Comparison of ENCODE assay signal across 9 mouse cellular contexts in the genomic region with DNA sequence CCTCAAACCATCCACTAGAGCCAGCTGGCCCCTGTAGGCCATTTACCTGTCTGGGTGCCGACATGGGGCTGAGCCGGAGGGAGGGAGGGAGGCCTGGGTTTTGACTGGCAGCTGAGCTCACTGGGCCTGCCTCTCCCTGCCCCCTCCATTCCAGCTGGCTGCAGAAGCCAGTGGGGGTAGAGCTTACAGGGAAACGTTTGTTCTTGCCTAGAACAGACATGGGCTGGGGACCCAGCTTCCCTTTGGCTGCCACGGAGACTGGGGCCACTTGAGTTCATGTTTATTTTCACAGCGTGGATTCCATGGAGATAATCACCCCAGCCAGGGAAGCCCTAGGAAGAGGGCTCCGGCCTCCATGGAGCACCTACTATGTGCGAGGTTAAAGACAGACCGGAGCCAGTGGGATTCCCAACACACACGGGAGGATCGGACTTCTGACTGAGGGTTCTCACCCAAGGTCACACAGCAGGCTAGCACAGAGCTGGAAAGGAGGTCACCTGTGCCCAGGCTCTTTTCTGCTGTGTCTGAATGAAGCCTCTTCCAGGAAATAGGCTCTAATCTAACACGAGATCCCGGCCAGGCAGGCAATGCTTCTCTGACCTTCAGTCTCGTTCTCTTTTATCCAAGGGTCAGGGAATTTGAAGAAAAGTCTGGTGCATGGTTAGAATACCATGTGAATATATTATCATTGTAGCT. TPM values are rescaled to one million over a fixed set of nuclear protein-coding genes. Genes with fewer than 3 reads are reported as not detected.
DNase-seq lines count a peak whose midpoint lies in the region; ATAC-seq lines count a peak whose summit lies in the region.
"Had no signal": no experiment of that assay in that cellular context is flagged by ENCODE, and none has a peak within 500 bp of the region (broad histone marks: within the 10 kb centered on the region; RNA-seq: fewer than 3 reads in every experiment).

No protein-coding gene starts in this region.

- no peaks in the 10 kb centered on the region for H3K27me3 ChIP-seq in intestine, embryonic 15.5 days (replicated peaks)
- no peaks in the 10 kb centered on the region; the same call in 1 of the 2 replicates for H3K27me3 ChIP-seq in midbrain, embryonic 11.5 days (ENCODE audit: control insufficient read depth, insufficient read depth, low read length)

- H3K27ac ChIP-seq in intestine, embryonic 15.5 days, result no peak overlapping the region
- no peak overlapping the region for H3K27ac ChIP-seq in midbrain, embryonic 11.5 days (ENCODE audit: low read depth, low read length)

- peak; percentile 16 for DNase-seq in kidney, postnatal 14 days
- DNase-seq in kidney, postnatal 25 days, result no peak
- DNase-seq in heart, adult 18-20 months, result peak; percentile 43 to 54
- no peak for DNase-seq in midbrain, embryonic 11.5 days (ENCODE audit: low spot score, missing footprints)
- no peak for DNase-seq in B cell, adult 2 months
- no peak for DNase-seq in adrenal gland, postnatal 25 days

- no peak overlapping the region for H3K9ac ChIP-seq in intestine, embryonic 15.5 days
- H3K9ac ChIP-seq in midbrain, embryonic 11.5 days (ENCODE audit: low read length), result no peak overlapping the region

- no peaks in the 10 kb centered on the region for H3K9me3 ChIP-seq in intestine, embryonic 15.5 days
- no peaks in the 10 kb centered on the region for H3K9me3 ChIP-seq in midbrain, embryonic 11.5 days (ENCODE audit: control insufficient read depth, low read length)

- 25% methylated on average over 13 of the region's 13 CpGs for WGBS in intestine, embryonic 15.5 days
- 26% methylated on average over 13 of the region's 13 CpGs for WGBS in midbrain, embryonic 11.5 days

- H3K36me3 ChIP-seq in intestine, embryonic 15.5 days, result no peaks in the 10 kb centered on the region
- H3K36me3 ChIP-seq in midbrain, embryonic 11.5 days (ENCODE audit: control insufficient read depth, insufficient read depth, low read length), result no peaks in the 10 kb centered on the region

- H3K4me2 ChIP-seq in intestine, embryonic 15.5 days (replicated peaks), result no peak overlapping the region
- no peak overlapping the region for H3K4me2 ChIP-seq in midbrain, embryonic 11.5 days

- ATAC-seq in intestine, embryonic 15.5 days, result peak; percentile 69
- ATAC-seq in midbrain, embryonic 11.5 days (ENCODE audit: low FRiP score), result peak; percentile 46; the same call in 1 of the 2 replicates
- ATAC-seq in activated CD4-positive, CD25-positive, alpha-beta regulatory T cell, adult 4 months, result no peak

- peaks cover 11% of the 10 kb centered on the region for H3K4me1 ChIP-seq in intestine, embryonic 15.5 days (replicated peaks)
- H3K4me1 ChIP-seq in midbrain, embryonic 11.5 days (ENCODE audit: control insufficient read depth, insufficient read depth, low read length), result peaks cover 12% of the 10 kb centered on the region

- no peak overlapping the region for H3K4me3 ChIP-seq in intestine, embryonic 15.5 days (replicated peaks)
- no peak overlapping the region for H3K4me3 ChIP-seq in midbrain, embryonic 11.5 days (ENCODE audit: low read depth, low read length)

RNA-seq across cellular contexts. Expression of a gene that starts 25.2 kb away (rescaled TPM):
- total RNA-seq in heart, adult 18-20 months (2021), result under 1 TPM in 1 of 2 experiments, not detected in 1; 0.05 TPM
- polyA plus RNA-seq in intestine, embryonic 15.5 days (2015; fragmentation: Nextera tagmentation; extraction: Ambion mirVana), result 0.05 TPM in 1 of 2 replicates, not detected in the other
- 2.0 and 2.2 TPM in 2 replicates for polyA plus RNA-seq in midbrain, embryonic 11.5 days (2014; fragmentation: Nextera tagmentation; extraction: Ambion mirVana)
- not detected for polyA plus RNA-seq in activated CD4-positive, CD25-positive, alpha-beta regulatory T cell, adult 4 months (2017; shearing (Covaris generic))
- 0.15 TPM in 1 of 2 replicates, not detected in the other for total RNA-seq in adrenal gland, postnatal 25 days (2021)
- total RNA-seq: MEL had no signal

Comparison
In these comparisons a context has a peak if more than half of its experiments do, and no peak if none do; other contexts are left out.
1. DNase-seq: peak in kidney, postnatal 14 days (single experiment) and heart, adult 18-20 months (2 of 2); none in kidney, postnatal 25 days (0 of 2), midbrain, embryonic 11.5 days (single experiment), B cell, adult 2 months (0 of 2) and adrenal gland, postnatal 25 days (single experiment).